Mouse (Mus musculus): ENCODE data around the gene Rap1b. TPM values are rescaled to one million over a fixed set of nuclear protein-coding genes. Genes with fewer than 3 reads are reported as not detected.

Gene Rap1b
- polyA plus RNA-seq, 1 experiment from 2014 or later: 145 TPM

GRCm38 (mm10) chr10:117778328-117778910 is 67.4 kb downstream of the Rap1b start:
- ATAC-seq: no peak
- H3K4me3 ChIP-seq (replicated peaks; ENCODE audit: low read length): no peak overlapping the region
- no peak overlapping the region for H3K9ac ChIP-seq (replicated peaks; ENCODE audit: low read depth, low read length)
- H3K4me1 ChIP-seq (replicated peaks; ENCODE audit: control insufficient read depth, insufficient read depth, low read length): no peaks in the 10 kb centered on the region
- no peak overlapping the region for H3K4me2 ChIP-seq (ENCODE audit: low read length)
- H3K27me3 ChIP-seq (replicated peaks; ENCODE audit: control insufficient read depth, insufficient read depth, low read length): no peaks in the 10 kb centered on the region
- 91% methylated on average over 12 of the region's 12 CpGs for WGBS
- no peaks in the 10 kb centered on the region for H3K9me3 ChIP-seq (ENCODE audit: control insufficient read depth, low read length)
- H3K27ac ChIP-seq (ENCODE audit: low read length): no peak overlapping the region
- peaks cover 37% of the 10 kb centered on the region for H3K36me3 ChIP-seq (ENCODE audit: control insufficient read depth, insufficient read depth)

DNA sequence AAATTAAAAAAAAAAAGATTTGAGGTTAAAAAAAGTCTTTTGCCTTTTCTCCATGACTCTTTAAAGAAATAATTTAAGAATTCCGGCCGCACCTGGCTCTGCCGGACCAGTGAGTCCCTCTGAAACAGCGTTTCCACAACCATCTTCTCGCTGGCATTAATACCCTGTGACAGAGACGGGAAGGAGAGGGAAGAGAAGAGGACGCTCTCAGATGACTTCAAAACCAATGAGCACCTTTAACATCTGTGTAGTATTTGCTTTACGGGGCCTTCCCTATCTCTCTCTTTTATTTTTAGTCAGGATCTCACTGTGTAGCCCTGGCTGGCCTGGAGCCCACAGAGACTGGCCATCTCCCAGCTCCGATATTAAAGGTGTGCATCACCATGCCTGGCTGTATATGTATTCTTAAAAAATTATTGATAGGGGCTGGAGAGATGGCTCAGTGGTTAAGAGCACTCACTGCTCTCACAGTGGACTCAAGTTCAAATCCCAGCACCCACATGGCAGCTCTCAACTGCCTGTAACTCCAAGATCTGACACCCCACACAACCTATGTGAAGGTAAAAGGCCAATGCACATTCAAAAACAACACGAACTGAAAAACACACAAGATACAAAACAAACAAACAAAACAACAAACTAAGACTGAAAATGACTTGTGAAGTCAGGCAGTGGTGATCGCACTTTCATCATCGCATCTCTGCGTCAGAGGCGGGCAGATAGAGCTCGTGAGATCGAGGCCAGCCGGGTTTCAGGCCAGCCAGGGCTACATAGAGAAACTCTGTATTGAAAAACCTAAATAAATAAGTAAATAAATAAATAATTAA is 68.1 kb downstream of the Rap1b start:
- Histone ChIP-seq H3K36me3 (ENCODE audit: control insufficient read depth, insufficient read depth) (peaks cover 42% of the 10 kb centered on the region), H3K9ac (replicated peaks; ENCODE audit: low read depth, low read length) (no peak overlapping the region), H3K4me2 (ENCODE audit: low read length) (no peak overlapping the region), H3K4me1 (replicated peaks; ENCODE audit: control insufficient read depth, insufficient read depth, low read length) (no peaks in the 10 kb centered on the region), H3K9me3 (ENCODE audit: control insufficient read depth, low read length) (no peaks in the 10 kb centered on the region), H3K27me3 (replicated peaks; ENCODE audit: control insufficient read depth, insufficient read depth, low read length) (no peaks in the 10 kb centered on the region), H3K4me3 (replicated peaks; ENCODE audit: low read length) (no peak overlapping the region), H3K27ac (ENCODE audit: low read length) (no peak overlapping the region)
- no peak for ATAC-seq
- 95% methylated on average over 17 of the region's 17 CpGs for WGBS

DNA sequence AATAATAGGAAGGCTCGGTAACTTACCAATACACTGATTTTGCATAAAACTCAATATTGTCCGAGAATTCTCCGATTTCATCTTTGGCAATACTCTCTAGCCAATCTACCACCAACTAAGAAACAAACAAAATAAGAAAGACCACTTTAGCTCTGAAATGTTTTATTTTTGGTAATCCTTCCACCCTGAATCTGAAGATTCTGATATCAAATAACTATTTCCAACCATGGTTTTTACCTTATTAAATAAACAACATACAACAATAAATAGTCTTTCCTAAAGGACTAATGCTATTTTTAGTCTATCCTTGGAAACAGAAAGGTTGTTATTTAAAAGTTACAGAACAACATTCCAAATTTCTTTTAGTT is 68.7 kb downstream of the Rap1b start:
- H3K4me2 ChIP-seq (ENCODE audit: low read length): no peak overlapping the region
- no peaks in the 10 kb centered on the region for H3K27me3 ChIP-seq (replicated peaks; ENCODE audit: control insufficient read depth, insufficient read depth, low read length)
- H3K4me1 ChIP-seq (replicated peaks; ENCODE audit: control insufficient read depth, insufficient read depth, low read length): no peaks in the 10 kb centered on the region
- 95% methylated on average over 3 of the region's 3 CpGs for WGBS
- no peak for ATAC-seq
- no peak overlapping the region for H3K9ac ChIP-seq (replicated peaks; ENCODE audit: low read depth, low read length)
- H3K27ac ChIP-seq (ENCODE audit: low read length): no peak overlapping the region
- H3K36me3 ChIP-seq (ENCODE audit: control insufficient read depth, insufficient read depth): peaks cover 44% of the 10 kb centered on the region
- H3K4me3 ChIP-seq (replicated peaks; ENCODE audit: low read length): no peak overlapping the region
- no peaks in the 10 kb centered on the region for H3K9me3 ChIP-seq (ENCODE audit: control insufficient read depth, low read length)

DNA sequence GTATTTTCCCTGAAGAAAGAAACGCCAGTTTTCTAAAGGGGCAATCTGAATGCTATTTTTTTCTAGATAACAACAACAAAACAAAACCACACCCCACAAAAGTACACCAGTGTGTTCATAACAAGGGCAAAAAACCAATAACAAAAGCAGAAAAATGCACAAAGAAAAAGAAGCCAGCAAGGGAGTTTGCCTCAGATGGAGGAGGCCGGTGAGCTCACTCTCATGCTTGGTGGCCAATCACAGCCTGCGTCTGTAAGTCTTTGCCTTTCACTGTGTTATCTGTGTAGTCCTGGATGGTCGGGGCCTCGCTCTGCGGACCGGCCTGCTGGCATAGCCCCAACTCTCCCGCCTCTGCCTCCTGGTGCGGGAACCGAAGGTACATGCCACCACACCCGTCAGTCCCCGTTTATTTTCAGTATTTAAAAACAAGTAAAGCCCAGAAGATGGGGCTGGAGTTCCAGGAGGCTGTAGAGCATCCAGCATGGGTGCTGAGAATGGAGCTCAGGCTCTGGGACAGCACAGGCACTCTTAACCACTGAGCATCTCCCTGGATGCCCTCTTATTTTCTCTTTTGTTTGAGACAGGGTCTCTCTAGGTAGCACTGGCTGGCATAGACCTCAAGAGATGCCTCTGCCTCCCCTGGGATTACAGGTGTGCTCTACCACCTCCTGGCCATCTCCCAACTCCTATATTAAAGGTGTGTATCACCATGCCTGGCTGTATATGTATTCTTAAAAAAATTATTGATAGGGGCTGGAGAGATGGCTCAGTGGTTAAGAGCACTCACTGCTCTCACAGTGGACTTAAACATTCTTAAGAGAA is 69.3 kb downstream of the Rap1b start:
- Histone ChIP-seq H3K4me3 (replicated peaks; ENCODE audit: low read length) (no peak overlapping the region), H3K9ac (replicated peaks; ENCODE audit: low read depth, low read length) (no peak overlapping the region), H3K4me1 (replicated peaks; ENCODE audit: control insufficient read depth, insufficient read depth, low read length) (no peaks in the 10 kb centered on the region), H3K4me2 (ENCODE audit: low read length) (no peak overlapping the region), H3K9me3 (ENCODE audit: control insufficient read depth, low read length) (no peaks in the 10 kb centered on the region), H3K27me3 (replicated peaks; ENCODE audit: control insufficient read depth, insufficient read depth, low read length) (no peaks in the 10 kb centered on the region), H3K27ac (ENCODE audit: low read length) (no peak overlapping the region), H3K36me3 (ENCODE audit: control insufficient read depth, insufficient read depth) (peaks cover 40% of the 10 kb centered on the region)
- WGBS: 88% methylated on average over 12 of the region's 12 CpGs
- ATAC-seq: no peak

DNA sequence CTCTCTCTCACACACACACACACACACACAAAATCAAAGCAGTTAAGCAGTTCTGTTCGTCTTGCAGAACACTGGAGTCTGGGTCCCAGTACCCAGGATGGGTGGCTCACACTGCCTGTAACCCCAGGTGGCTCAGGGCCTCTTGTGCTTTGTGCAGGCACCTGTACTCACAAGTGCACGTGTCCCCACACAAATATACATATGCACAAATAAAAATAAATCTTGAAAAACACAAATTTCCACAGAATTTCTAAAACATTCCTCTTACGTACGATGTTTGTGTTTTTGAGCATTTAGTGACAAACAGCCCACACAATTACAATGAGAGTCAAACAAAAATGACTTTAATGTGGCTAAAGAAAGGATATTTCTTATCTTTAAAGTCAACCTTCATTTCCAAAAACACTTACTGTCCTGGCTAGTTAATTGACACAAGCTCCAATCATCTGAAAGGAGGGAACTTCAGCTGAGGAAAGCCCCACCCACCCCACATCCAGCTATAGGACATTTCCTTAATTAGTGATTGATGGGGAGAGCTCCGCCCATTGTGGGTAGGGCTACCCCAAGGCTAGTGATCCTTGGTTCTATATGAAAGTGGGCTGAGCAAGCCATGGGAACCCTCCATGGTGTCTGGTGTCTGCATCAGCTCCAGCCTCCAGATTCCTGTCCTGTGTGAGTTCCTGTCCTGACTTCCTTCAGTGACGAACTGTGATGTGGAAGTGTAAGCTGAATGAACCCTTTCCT is 70.3 kb downstream of the Rap1b start:
- 89% methylated on average over 6 of the region's 6 CpGs for WGBS
- no peak overlapping the region for H3K27ac ChIP-seq (ENCODE audit: low read length)
- no peaks in the 10 kb centered on the region for H3K4me1 ChIP-seq (replicated peaks; ENCODE audit: control insufficient read depth, insufficient read depth, low read length)
- H3K36me3 ChIP-seq (ENCODE audit: control insufficient read depth, insufficient read depth): peaks cover 37% of the 10 kb centered on the region
- no peaks in the 10 kb centered on the region for H3K27me3 ChIP-seq (replicated peaks; ENCODE audit: control insufficient read depth, insufficient read depth, low read length)
- no peak overlapping the region for H3K4me3 ChIP-seq (replicated peaks; ENCODE audit: low read length)
- H3K4me2 ChIP-seq (ENCODE audit: low read length): no peak overlapping the region
- H3K9ac ChIP-seq (replicated peaks; ENCODE audit: low read depth, low read length): no peak overlapping the region
- no peaks in the 10 kb centered on the region for H3K9me3 ChIP-seq (ENCODE audit: control insufficient read depth, low read length)
- ATAC-seq: no peak

- H3K27me3 ChIP-seq (replicated peaks; ENCODE audit: control insufficient read depth, insufficient read depth, low read length): no peaks in the 10 kb centered on the region
- H3K9ac ChIP-seq (replicated peaks; ENCODE audit: low read depth, low read length): no peak overlapping the region
- H3K4me3 ChIP-seq (replicated peaks; ENCODE audit: low read length): no peak overlapping the region
- H3K27ac ChIP-seq (ENCODE audit: low read length): no peak overlapping the region
- WGBS: 100% methylated on average over 1 of the region's 1 CpGs
- H3K36me3 ChIP-seq (ENCODE audit: control insufficient read depth, insufficient read depth): peaks cover 40% of the 10 kb centered on the region
- no peaks in the 10 kb centered on the region for H3K9me3 ChIP-seq (ENCODE audit: control insufficient read depth, low read length)
- H3K4me2 ChIP-seq (ENCODE audit: low read length): no peak overlapping the region
- no peak for ATAC-seq
- no peaks in the 10 kb centered on the region for H3K4me1 ChIP-seq (replicated peaks; ENCODE audit: control insufficient read depth, insufficient read depth, low read length)
These were observed 71.1 kb downstream of the Rap1b start for GRCm38 (mm10) chr10:117774817-117775120.

GRCm38 (mm10) chr10:117774011-117774816 is 71.6 kb downstream of the Rap1b start:
- Histone ChIP-seq H3K36me3 (ENCODE audit: control insufficient read depth, insufficient read depth) (peaks cover 40% of the 10 kb centered on the region), H3K27me3 (replicated peaks; ENCODE audit: control insufficient read depth, insufficient read depth, low read length) (no peaks in the 10 kb centered on the region), H3K4me2 (ENCODE audit: low read length) (no peak overlapping the region), H3K4me3 (replicated peaks; ENCODE audit: low read length) (no peak overlapping the region), H3K27ac (ENCODE audit: low read length) (no peak overlapping the region), H3K9me3 (ENCODE audit: control insufficient read depth, low read length) (no peaks in the 10 kb centered on the region), H3K9ac (replicated peaks; ENCODE audit: low read depth, low read length) (no peak overlapping the region), H3K4me1 (replicated peaks; ENCODE audit: control insufficient read depth, insufficient read depth, low read length) (no peaks in the 10 kb centered on the region)
- ATAC-seq: no peak
- WGBS: 95% methylated on average over 22 of the region's 22 CpGs

DNA sequence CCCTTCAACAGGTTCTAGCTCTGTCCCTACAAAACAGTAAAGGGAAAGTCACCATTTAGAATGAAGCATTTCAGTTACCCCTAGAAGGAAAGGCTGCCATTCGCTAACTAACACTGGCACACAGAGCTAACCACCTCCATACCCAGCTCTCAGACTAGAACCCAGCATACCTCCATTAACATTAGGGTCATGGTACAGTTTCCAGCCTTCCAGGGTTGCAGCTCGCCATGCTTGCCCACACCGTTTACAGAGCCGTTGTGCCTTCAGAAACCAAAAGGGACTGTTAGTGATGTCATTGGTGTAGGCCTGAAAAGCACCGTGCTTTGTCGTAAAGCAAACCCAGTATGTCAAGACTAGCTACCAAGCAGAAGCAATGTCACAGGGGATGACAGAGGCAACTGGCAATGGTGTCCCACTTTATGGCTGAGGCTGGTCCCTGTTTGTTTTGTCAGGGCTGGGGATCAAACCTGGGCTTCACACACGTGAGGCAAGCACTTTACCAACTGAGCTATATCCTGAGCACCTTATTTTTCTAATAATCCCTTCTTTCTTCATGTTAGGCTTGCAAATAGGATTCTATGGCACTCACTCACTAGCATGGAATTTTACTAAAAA is 72.6 kb downstream of the Rap1b start:
- Histone ChIP-seq H3K9me3 (ENCODE audit: control insufficient read depth, low read length) (no peaks in the 10 kb centered on the region), H3K4me2 (ENCODE audit: low read length) (no peak overlapping the region), H3K9ac (replicated peaks; ENCODE audit: low read depth, low read length) (no peak overlapping the region), H3K4me1 (replicated peaks; ENCODE audit: control insufficient read depth, insufficient read depth, low read length) (no peaks in the 10 kb centered on the region), H3K27ac (ENCODE audit: low read length) (no peak overlapping the region), H3K27me3 (replicated peaks; ENCODE audit: control insufficient read depth, insufficient read depth, low read length) (no peaks in the 10 kb centered on the region), H3K36me3 (ENCODE audit: control insufficient read depth, insufficient read depth) (peaks cover 40% of the 10 kb centered on the region), H3K4me3 (replicated peaks; ENCODE audit: low read length) (no peak overlapping the region)
- no peak for ATAC-seq
- 98% methylated on average over 7 of the region's 7 CpGs for WGBS

All from forebrain, embryonic 16.5 days (tissue).